Mouse (Mus musculus): ENCODE data around the gene Eya3. TPM values are rescaled to one million over a fixed set of nuclear protein-coding genes. Genes with fewer than 3 reads are reported as not detected.

Gene Eya3
- 2.4 and 3.3 TPM in 2 replicates for polyA plus RNA-seq (2012)

DNA sequence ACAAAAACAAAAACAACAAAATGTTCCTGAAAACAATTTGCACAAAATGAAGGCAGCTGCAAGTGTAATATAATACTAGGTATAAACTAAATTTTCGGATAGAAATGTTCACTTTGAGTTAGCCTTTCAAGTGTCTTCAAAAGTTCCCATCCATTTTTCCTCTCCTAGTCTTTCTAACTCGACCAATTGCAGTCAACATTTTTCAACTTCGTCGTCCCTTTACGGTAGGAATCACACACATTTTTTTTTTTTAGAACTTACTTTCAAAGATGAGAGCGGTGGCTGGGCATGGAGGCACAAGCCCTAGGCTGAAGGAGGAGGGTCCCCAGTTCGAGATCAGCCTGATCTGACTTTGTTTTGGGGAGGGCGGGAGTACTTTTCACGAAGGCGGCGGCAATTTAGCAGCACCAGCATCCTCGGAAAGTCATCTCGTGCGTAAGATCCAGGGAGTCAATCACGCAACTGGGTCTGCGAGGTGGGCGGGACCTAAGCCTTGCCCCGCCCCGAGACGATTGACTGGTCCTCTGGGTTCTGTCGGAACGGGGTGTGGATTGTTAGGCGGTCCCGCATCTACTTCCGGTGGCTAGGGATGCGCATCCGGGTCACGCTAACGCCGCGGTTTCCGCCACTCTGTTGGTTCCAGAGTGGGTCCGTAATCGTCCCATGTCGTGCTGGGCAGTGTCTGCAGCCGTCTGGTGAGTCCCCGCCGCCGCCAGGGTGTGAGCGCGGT is at the start of gene Eya3:
Eya3 (plus strand) TSS at position 527 of the 730 bp plus-strand sequence.
- TF ChIP-seq GATA1 (IDR thresholded peaks at IDR 0.05; ENCODE audit: low read length), result no peak

DNA sequence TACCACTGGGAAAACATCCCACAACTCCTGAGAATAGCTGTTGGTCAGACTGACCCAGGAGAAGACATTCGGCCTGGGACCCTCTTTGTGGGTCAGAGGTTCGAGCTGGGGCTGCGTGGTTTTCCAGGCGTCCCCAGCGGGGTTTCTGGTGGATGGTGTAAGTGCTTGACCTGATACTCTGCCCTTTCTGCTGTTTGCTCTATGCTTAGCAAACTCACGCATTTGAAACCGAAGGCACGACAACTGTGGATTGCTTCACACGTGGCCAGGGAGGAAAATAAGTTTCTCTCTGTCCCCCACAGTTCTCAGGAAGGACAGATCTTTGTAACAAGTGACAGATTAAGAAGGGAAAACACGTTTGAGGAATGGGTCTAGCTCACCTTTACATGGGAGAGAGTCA is 48.1 kb upstream of the Eya3 start:
- no peak for TF ChIP-seq GATA1 (IDR thresholded peaks at IDR 0.05; ENCODE audit: low read length)

DNA sequence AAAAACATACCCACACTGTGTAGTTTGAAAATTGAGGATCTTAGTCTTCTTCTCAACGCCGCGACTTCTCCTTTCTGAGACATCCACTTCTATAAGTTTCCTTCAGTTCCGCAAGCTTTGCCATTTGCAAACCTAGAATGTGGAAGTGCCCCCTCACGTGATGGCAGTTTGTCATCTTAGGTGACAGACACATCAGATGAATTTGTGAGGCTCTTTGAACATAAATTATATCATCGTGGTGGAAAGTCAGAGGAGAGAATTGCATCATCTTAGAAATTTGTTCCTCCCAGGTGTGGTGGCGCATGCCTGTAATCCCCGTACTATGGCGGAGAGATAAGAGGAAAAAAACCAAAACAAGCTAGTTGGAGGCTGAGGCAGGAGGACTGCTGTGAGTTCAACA is 45.8 kb upstream of the Eya3 start:
- TF ChIP-seq GATA1 (IDR thresholded peaks at IDR 0.05; ENCODE audit: low read length), result no peak

DNA sequence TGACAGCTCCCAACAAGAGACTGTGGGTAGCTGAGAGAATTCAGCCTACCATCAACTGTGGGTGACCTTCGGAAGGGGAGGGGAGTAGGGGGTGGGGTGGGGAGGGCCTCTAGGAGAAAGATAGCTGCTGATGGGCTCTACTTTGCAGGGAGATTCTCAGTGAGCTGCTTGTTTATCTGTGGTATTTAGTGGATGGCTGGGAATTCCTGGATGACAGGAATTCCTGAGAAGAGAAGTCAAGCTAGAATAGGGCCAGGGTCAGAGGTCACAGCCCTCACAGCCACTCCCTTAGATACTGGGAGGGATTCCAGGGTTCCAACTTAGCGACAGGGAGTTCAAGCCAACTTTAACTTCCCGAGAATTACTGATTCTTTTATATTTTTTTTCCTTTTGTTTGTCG is 44.6 kb upstream of the Eya3 start:
- TF ChIP-seq GATA1 (IDR thresholded peaks at IDR 0.05; ENCODE audit: low read length), result no peak

DNA sequence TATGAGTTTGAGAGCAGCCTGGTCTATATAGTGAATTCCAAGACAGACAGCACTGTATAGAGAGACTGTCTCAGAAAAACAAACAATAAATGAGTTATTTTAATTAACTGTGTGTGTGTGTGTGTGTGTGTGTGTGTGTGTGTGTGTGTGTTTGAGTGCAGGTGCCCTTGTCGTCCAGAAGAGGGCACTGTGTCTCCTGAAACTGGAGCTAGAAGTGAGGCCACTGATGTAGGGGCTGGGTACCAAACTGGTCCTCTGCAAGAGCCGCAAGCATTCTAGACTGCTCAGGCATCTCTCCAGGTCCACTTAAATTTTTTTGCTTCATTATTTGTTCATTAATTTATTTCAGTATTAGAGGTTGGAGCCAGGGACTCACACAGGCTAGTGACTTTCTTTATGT is 39.9 kb upstream of the Eya3 start:
- TF ChIP-seq GATA1 (IDR thresholded peaks at IDR 0.05; ENCODE audit: low read length), result no peak

DNA sequence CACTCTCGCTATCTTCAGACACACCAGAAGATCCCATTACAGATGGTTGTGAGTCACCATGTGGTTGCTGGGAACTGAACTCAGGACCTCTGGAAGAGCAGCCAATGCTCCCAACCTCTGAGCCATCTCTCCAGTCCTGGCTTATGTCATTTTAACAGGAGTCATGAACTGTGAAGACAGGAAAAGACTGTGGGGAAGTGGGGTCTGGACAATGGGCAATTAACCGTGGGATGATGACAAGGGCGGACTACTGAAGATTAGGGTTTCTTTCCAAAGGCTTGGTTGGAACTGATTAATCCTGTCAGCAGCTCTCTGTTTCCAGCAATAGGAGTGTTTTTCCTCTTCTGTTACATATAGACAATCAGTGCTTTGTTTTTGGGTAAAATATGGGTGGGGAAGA is 39.0 kb upstream of the Eya3 start:
- no peak for TF ChIP-seq GATA1 (IDR thresholded peaks at IDR 0.05; ENCODE audit: low read length)

DNA sequence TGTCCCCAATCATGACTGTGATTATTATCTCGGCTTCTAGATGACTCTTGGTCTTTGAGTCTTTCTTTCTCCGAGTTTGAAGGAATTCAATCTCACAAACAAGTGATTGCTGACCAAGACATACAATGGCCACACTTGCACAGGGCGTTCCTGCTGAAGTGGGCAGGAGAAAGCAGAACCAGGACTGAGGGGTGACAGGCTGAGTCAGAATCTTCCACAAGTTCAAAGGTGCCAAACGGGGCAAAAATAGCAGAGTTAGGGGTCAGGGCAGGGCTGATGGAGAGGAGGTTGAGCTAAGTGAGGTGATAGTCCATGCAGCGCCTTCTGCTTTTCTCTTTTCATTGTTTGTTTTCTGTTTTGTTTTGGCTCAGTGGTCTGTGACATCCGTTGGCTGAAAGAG is 38.3 kb upstream of the Eya3 start:
- TF ChIP-seq GATA1 (IDR thresholded peaks at IDR 0.05; ENCODE audit: low read length), result no peak

DNA sequence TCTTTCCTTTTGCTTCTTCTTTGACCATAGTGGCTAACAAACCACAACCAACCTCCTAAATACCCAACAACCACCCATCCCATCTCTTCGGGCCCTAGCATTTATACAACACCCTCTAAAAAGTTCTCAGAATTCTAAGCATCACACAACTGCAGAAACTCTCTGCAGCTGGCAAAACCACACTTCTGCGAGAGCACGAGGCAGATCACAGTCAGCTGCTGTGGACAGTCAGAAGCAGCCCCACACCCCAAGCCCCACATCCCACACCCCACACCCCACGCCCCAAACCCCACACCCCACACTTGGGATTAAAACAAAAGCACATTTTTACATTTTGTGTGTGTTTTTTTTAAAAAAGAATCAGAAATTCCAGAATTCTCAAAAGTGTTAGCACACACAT is 35.3 kb upstream of the Eya3 start:
- no peak for TF ChIP-seq GATA1 (IDR thresholded peaks at IDR 0.05; ENCODE audit: low read length)

DNA sequence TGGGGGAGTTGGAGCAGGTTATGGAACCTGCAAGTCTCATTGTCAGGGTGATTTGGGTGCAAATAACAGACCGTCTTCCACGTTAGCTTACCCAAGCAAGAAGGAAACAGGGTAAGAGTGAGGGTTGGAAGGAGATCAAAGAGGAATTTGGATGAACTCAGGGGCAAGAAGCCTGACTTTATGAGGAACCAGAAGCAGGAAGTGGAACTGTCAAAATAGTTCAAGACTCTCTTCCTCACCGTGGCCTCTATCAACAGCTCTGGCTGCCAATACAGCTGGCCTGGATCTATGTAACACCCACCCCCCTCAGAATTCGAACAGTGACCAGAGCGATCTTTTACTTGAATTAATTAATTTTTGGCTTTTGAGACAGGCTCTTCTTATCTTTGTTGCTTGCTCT is 33.0 kb upstream of the Eya3 start:
- no peak for TF ChIP-seq GATA1 (IDR thresholded peaks at IDR 0.05; ENCODE audit: low read length)

DNA sequence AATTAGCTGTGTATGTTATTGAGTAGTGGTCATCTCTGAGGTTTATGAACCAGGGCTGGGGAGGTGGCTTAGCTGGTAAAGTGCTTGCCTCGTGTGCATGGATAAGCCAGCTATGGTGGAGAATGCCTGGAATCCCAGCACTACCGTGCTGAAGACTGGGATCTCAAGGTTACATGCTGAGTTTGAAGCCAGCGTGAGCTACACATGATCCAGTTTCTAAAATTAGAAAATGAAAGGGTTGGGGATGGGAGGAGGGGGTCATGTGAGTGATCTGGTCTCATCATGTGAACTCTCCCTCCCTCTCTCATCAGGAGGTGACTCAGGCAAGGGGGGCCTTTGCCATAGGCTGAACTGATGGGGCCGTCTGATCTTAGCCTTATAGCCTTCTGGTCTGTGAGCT is 30.6 kb upstream of the Eya3 start:
- TF ChIP-seq GATA1 (IDR thresholded peaks at IDR 0.05; ENCODE audit: low read length), result no peak

DNA sequence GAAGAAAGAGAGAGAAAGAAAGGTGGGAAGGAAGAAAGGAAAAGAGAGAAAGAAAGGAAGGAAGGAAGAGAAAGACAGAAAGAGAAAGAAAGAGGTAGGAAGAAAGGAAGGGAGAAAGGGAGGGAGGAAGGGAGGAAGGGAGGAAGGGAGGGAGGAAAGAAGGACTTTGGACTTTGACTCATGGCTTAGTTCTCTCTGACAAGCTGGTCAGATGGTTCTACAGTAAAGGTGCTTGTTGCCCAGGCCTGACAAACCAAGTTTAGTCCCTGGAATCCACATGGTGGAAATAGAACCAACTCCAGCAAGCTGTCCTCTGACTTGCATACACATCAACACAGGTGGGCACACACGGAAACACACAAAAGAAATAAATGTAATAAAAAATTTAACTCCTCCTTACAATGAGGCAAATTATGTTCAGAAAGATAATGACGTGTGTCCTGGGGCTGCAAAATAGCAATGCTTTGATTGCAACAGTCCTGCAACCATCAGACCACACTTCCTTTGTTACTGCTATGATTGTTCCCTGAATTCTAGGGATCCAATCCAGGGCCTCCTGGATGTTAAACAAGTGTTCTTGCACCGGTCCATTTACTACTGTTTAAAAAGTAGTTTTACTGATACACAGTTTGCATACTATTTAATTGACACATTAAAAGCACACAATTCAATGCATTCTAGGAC is 28.3 kb upstream of the Eya3 start:
- no peak for TF ChIP-seq GATA1 (IDR thresholded peaks at IDR 0.05; ENCODE audit: low read length)

DNA sequence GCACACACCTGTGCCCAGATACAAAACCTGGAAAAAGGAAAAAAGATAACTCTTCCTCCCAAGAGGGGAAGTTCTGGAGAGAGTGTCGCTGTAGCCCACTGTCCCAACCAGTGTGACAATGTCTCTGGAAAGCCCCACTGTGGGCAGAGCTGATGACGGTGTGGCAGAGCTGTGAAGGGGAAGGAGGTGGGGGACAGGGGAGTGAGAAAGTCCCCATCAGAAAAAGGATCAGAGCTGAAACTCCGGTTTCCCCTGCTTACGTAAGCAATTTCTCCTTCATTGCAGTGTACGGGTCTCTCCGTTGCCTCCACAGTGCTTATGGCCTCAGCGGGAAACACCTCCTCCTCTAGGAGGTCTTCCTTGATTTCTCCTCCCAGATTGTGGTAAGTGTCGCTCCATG is 27.5 kb upstream of the Eya3 start:
- no peak for TF ChIP-seq GATA1 (IDR thresholded peaks at IDR 0.05; ENCODE audit: low read length)

DNA sequence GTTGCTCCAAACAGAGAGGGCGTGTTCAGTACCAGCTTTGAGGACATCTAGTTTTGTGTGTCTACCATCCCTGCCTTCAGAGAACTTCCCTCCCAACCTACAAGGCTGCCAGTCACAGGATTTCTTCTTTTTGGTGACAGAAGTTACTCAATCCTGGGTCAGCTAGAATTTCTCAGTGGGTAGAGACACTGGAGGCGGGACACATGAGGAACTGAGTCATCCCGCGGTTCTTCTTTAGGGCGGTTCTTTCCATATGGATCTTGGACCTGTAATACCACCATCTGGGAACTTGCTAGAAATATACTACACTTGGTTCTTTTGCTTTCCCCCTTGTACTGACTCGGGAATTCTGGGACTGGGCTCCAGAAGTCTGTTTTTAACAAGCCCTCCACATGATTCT is 20.9 kb upstream of the Eya3 start:
- TF ChIP-seq GATA1 (IDR thresholded peaks at IDR 0.05; ENCODE audit: low read length), result no peak

DNA sequence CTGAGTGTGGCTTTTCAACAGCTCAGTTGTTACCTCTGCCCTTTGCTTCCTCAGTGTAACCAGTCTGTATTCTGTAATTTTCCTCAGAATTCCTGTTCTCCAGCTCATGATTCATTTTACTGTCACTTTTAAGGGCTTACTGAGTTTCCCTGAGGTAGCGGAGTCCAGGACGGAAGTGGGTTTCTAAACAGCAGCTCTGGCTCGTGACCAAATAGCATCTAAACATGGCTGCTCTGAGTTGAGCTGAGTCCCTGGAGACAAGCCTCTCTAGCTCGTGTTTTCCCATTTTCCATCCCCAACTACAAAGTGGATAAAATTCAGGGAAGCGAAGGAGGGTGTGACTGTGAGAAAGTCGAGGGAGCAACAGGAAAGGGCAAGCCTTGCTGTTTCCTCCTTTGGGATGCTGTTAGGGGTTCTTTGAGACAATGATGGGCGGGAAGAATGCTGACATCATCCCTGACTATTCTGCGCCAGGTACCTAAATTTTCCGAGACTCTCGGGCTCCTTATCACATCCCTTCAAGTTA is 19.9 kb upstream of the Eya3 start:
- TF ChIP-seq GATA1 (IDR thresholded peaks at IDR 0.05; ENCODE audit: low read length), result no peak

DNA sequence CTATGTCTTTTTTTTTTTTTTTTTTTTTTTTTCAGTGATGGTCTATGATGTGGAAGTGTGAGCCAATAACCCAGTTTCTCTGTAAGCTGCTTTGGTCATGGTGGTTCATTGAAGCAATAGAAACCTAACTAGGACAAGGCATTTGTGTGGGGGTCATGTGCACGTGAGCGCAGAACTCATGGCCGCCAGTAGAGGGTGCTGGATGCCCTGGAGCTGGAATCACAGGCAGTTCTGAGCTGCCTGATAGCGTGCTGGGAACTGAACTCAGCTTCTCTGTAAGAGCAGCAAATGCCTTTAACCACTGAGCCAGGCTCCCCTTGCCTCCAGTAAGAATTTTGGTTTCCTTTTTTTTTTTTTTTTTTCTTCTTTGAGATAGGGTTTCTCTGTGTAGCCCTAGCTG is 18.7 kb upstream of the Eya3 start:
- no peak for TF ChIP-seq GATA1 (IDR thresholded peaks at IDR 0.05; ENCODE audit: low read length)

DNA sequence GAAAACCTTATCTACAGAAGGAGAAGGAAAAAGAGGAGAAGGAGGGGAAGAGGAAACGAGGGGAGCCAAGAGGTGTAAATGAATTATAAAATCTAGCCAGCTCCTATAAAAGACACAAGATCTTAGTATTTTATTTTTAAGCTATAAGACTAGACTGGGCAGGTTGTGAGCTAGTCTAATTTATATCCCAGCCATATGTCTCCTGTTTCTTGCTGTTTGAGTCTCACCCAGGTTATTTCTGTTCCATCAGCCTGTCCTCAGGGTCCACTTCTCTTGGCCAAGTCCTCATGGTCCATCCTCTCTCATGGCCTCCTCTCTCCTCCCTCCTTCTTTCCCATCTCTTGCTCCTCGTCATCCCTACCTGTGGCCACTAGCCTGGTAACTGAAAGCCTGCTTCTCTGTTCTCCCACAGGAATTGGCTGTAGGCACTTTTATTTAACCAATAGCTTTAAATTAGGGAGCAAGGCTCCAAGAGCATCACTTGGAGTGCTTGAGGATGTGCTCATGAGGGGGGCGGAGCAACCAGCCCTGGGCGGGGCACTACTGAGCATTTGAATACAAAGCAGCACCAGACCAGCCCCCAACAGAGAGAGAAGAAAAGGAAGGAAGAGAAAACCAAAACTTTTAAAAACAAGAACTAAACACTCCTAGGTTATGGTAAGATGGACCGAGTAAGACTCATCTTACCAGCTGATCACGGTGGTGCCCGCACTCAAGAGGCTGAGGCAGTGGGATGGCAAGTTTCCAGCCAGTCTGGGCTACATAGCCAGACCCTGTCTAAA is 17.3 kb upstream of the Eya3 start:
- TF ChIP-seq GATA1 (IDR thresholded peaks at IDR 0.05; ENCODE audit: low read length), result no peak
